Mouse (Mus musculus) G1E (cell line): ENCODE measurements around the gene Mdm4.

ENCODE experiments used
- CTCF ChIP-seq: IDR thresholded peaks from 2 replicates; pipeline ENCODE4 v1.5.1; 2012; ENCODE audit warnings: low read depth, low read length, inconsistent platforms, mixed read lengths
- GATA1 ChIP-seq: IDR thresholded peaks from 2 replicates; pipeline ENCODE4 v1.6.1; 2012; ENCODE audit warnings: borderline replicate concordance, low read length, inconsistent platforms, mixed read lengths
- GATA2 ChIP-seq: IDR thresholded peaks from 2 replicates; pipeline ENCODE4 v1.6.1; 2012; ENCODE audit warnings: low read depth, low read length, inconsistent platforms, borderline replicate concordance
- TAL1 ChIP-seq: conservative IDR thresholded peaks from 2 replicates; pipeline ENCODE4 v1.6.1; 2012; ENCODE audit warnings: low read depth, low read length, inconsistent platforms, mixed read lengths

- TF ChIP-seq CTCF (no peak), TAL1 (no peak), GATA1 (no peak), GATA2 (no peak)
These were observed 27.1 kb upstream of the Mdm4 start for GRCm38 (mm10) chr1:133057345-133058034.
